Mouse (Mus musculus) liver, embryonic 14.5 days (tissue): ENCODE data around the gene Umodl1. TPM values are rescaled to one million over a fixed set of nuclear protein-coding genes. Genes with fewer than 3 reads are reported as not detected.

Source experiments
- ATAC-seq: fragments of 200-750 bp; cut with Nextera tagmentation; 2 replicates; pipeline ENCODE4 v1.8.0; 2017; ENCODE audit warnings: moderate number of reproducible peaks, mild to moderate bottlenecking, moderate library complexity; ENCODE audit not compliant: insufficient read depth
- DNase-seq, 3 experiments: peaks; one replicate each; pipeline ENCODE4 v3.0.0-alpha.2; 2012 to 2013; ENCODE audit warnings: low read depth in 3 of 3, low spot score in 3 of 3
- H3K27ac ChIP-seq: fragments of 300-500 bp; sonication (generic); 2 replicates; pipeline ENCODE4 v1.5.1; 2014; ENCODE audit warnings: moderate library complexity, mild to moderate bottlenecking, control low read depth, inconsistent platforms
- H3K27me3 ChIP-seq: fragments of 300-500 bp; sonication (generic); 2 replicates; pipeline ENCODE4 v1.6.1; 2014; ENCODE audit warnings: mild to moderate bottlenecking, low read length, moderate library complexity; ENCODE audit not compliant: control insufficient read depth, insufficient read depth
- H3K36me3 ChIP-seq: fragments of 300-500 bp; sonication (generic); replicated peaks from 2 replicates; pipeline ENCODE4 v1.6.1; 2014; ENCODE audit warnings: low read depth; ENCODE audit not compliant: control insufficient read depth, insufficient read depth
- H3K4me1 ChIP-seq, 2 experiments: fragments of 200-500 bp in 1 of 2; fragments of 300-500 bp in 1 of 2; sonication (generic) in 1 of 2; replicated peaks; 2 replicates each; pipeline ENCODE4 v1.6.1; 2012 to 2014; ENCODE audit warnings: antibody characterized with exemption in 1 of 2, inconsistent platforms in 1 of 2, low read length in 1 of 2; ENCODE audit not compliant: control insufficient read depth in 2 of 2, insufficient read depth in 2 of 2
- H3K4me2 ChIP-seq: fragments of 300-500 bp; sonication (generic); 2 replicates; pipeline ENCODE4 v1.6.1; 2014; ENCODE audit warnings: low read depth, mild to moderate bottlenecking, control low read depth, moderate library complexity
- H3K4me3 ChIP-seq, 2 experiments: fragments of 200-500 bp in 1 of 2; fragments of 300-500 bp in 1 of 2; sonication (generic) in 1 of 2; 2 replicates each; pipeline ENCODE4 v1.5.1; 2012 to 2014; ENCODE audit warnings: low read depth in 2 of 2, low read length in 2 of 2, mild to moderate bottlenecking in 2 of 2, control low read depth in 1 of 2, inconsistent platforms in 1 of 2, moderate library complexity in 1 of 2; ENCODE audit not compliant: insufficient read depth in 1 of 2
- H3K9ac ChIP-seq: fragments of 300-500 bp; sonication (generic); replicated peaks from 2 replicates; pipeline ENCODE4 v1.6.1; 2014; ENCODE audit warnings: mild to moderate bottlenecking, control low read depth, moderate library complexity
- H3K9me3 ChIP-seq: fragments of 300-500 bp; sonication (generic); 2 replicates; pipeline ENCODE4 v1.6.1; 2016; ENCODE audit warnings: low read length, mixed read lengths; ENCODE audit not compliant: control insufficient read depth
- CTCF ChIP-seq: IDR thresholded peaks from 2 replicates; pipeline ENCODE4 v1.5.1; 2016; ENCODE audit warnings: antibody characterized with exemption, low read depth, control low read depth
- EP300 ChIP-seq: IDR thresholded peaks from 2 replicates; pipeline ENCODE4 v1.6.1; 2016; ENCODE audit warnings: antibody characterized with exemption, low read depth
- WGBS: fragments of 180-500 bp; shearing (Covaris S2); extraction: QIAGEN DNeasy Blood & Tissue Kit; methylation state at CpG from one replicate; pipeline ENCODE4 v1.1.7; 2014; ENCODE audit not compliant: insufficient replicate concordance; 5-methylcytosine and 5-hydroxymethylcytosine counted together
- polyA plus RNA-seq, 2 experiments: library from polyadenylated mRNA; depleted of rRNA in 1 of 2; stranded (reverse) in 1 of 2; unstranded in 1 of 2; fragments of >200 nt; fragmentation: Nextera tagmentation in 1 of 2; extraction: Ambion mirVana in 1 of 2; gene quantifications; 2 replicates each; pipeline versions ENCODE4 v1.2.1 to v1.2.3; 2012 to 2014

Gene Umodl1
- polyA plus RNA-seq, 2 experiments = 0.01 to 0.20 TPM

DNA sequence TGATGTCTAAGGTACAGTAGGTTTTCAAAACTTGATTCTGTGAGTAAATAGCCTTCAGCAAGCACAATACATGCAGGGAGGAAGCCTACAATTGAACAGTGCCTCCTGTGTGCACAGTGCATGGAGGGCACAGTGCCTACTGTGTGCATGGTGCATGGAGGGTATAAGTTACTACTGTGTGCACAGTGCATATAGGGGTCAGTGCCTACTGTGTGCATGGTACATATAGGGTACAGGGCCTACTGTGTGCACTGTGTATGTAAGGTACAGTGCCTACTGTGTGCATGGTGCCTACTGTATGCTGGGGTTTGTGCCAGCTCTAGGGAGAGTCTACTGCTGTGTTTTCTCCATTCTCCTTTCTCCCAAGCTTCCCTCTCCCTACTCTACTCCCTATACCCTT, 40.2 kb upstream of the Umodl1 start:
- ATAC-seq = no peak
- no peaks in the 10 kb centered on the region for H3K9me3 ChIP-seq
- TF ChIP-seq CTCF (no peak), EP300 (no peak)

DNA sequence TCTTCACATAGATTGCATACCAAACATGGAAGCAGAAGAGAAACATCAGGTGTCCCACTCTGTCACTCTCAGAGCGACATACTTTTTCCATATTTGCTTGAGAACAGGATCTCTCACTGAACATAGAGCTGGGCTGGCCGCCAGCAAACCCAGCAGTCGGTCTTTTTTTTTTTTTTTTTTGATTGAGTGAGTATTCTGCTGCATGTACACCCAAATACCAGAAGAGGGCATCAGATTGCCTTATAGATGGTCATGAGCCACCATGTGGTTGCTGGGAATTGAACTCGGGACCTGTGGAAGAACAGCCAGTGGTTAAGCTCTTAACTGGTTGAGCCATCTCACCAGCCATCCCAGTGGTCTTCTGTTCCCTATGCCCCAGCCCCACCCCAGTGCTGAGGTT, 30.9 kb upstream of the Umodl1 start:
- no peak for ATAC-seq
- Histone ChIP-seq H3K9me3 (no peaks in the 10 kb centered on the region), H3K36me3 (no peaks in the 10 kb centered on the region), H3K27me3 (no peaks in the 10 kb centered on the region), H3K9ac (no peak overlapping the region), H3K4me2 (no peak overlapping the region), H3K4me3 (no peak overlapping the region), H3K4me1 (no peaks in the 10 kb centered on the region), H3K27ac (no peak overlapping the region)
- 46% methylated on average over 4 of the region's 4 CpGs for WGBS
- DNase-seq = no peak
- TF ChIP-seq EP300 = no peak
- TF ChIP-seq CTCF = no peak

More for the DNA sequence above, 40.2 kb upstream of the Umodl1 start:
- H3K36me3 ChIP-seq = no peaks in the 10 kb centered on the region
- no peaks in the 10 kb centered on the region for H3K27me3 ChIP-seq
- no peaks in the 10 kb centered on the region for H3K4me1 ChIP-seq
- no peak overlapping the region for H3K9ac ChIP-seq
- H3K4me2 ChIP-seq = no peak overlapping the region
- H3K27ac ChIP-seq = no peak overlapping the region
- no peak overlapping the region for H3K4me3 ChIP-seq
- DNase-seq = no peak

DNA sequence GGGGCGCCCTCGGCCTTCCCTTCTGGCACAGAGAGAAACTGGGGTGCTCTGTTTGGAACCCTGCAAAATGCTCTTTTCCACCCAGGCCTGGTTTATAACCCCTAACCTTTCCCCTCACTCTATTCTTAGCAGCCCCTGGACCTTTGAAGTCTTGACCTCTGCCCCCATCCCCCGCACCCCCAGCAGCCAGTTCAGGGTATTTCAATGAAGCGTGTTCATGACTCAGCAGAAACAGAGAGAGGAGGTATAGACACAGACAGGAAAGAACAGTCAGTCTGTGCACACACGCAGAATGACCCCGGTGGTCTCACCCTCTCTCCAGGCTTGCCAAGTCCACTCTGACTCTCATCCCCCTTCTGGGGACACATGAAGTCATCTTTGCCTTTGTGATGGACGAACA, 23.6 kb upstream of the Umodl1 start:
- Histone ChIP-seq H3K9ac (no peak overlapping the region), H3K36me3 (no peaks in the 10 kb centered on the region), H3K27ac (no peak overlapping the region), H3K4me1 (peaks cover 0 to 2% of the 10 kb centered on the region in 2 experiments; a peak in 1 of 4 replicates), H3K9me3 (no peaks in the 10 kb centered on the region), H3K27me3 (no peaks in the 10 kb centered on the region), H3K4me3 (no peak overlapping the region), H3K4me2 (no peak overlapping the region)
- TF ChIP-seq CTCF (no peak), EP300 (no peak)
- ATAC-seq (no peak), DNase-seq (peak in 1 of 3 experiments; percentile 17)
- 48% methylated on average over 7 of the region's 7 CpGs for WGBS

DNA sequence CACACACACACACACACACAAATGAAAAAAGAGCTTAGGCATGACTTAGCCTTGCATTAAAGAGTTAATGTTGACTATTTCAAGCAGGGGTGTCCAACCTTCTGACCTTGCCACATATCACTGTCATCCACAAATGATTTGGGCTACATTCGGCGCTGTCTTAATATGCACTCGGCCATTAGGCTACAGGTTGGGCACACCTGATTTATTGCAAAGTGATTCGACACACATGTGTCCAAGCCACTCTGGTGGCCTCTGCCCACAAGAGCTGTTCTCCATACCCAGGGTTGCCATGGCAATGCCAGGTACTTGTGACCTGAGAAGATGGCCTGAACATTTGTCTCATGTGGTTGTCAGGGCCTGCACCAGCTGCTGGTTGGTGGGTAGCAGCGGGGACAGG, 21.6 kb upstream of the Umodl1 start:
- H3K4me1 ChIP-seq = peaks cover 0 to 2% of the 10 kb centered on the region in 2 experiments; a peak in 1 of 4 replicates
- no peak overlapping the region for H3K4me3 ChIP-seq
- ATAC-seq (no peak), DNase-seq (no peak)
- H3K4me2 ChIP-seq = no peak overlapping the region
- no peak overlapping the region for H3K27ac ChIP-seq
- 71% methylated on average over 5 of the region's 5 CpGs for WGBS
- TF ChIP-seq CTCF (no peak), EP300 (no peak)
- H3K9me3 ChIP-seq = no peaks in the 10 kb centered on the region
- H3K36me3 ChIP-seq = no peaks in the 10 kb centered on the region
- no peak overlapping the region for H3K9ac ChIP-seq
- H3K27me3 ChIP-seq = no peaks in the 10 kb centered on the region

DNA sequence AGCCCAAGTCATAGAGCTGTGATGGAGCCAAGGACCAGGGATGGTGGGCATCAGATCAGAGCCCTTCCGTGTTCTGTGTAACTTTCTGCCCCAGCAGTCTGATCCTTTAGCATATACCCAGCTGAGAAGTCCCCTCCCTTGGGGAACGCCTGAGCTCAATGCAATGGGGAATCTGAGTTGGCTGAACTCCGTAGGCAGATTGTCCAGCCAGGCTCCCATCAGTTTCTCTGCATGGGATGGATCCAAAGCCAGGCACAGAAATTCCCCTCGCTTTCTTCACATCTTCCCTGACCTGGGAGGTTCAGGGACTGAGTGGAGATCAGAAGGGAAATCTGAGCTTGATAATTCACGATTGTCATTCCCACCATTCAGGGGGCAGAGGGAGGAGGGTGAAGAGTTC, 19.1 kb upstream of the Umodl1 start:
- Histone ChIP-seq H3K36me3 (no peaks in the 10 kb centered on the region), H3K4me1 (peaks cover 0 to 2% of the 10 kb centered on the region in 2 experiments; a peak in 1 of 4 replicates), H3K27me3 (no peaks in the 10 kb centered on the region), H3K9me3 (no peaks in the 10 kb centered on the region), H3K9ac (no peak overlapping the region), H3K4me2 (no peak overlapping the region), H3K4me3 (no peak overlapping the region), H3K27ac (no peak overlapping the region)
- TF ChIP-seq CTCF (no peak), EP300 (no peak)
- ATAC-seq (no peak), DNase-seq (no peak)
- WGBS = 49% methylated on average over 5 of the region's 5 CpGs
